Comparison of ENCODE assay signal across 25 mouse cellular contexts in genomic region chr12:40654312-40654711, GRCm38 (mm10).
DNase-seq lines count a peak whose midpoint lies in the region; ATAC-seq and TF ChIP-seq lines count a peak whose summit lies in the region.
"Had no signal": no experiment of that assay in that cellular context is flagged by ENCODE, and none has a peak within 500 bp of the region (broad histone marks: within the 10 kb centered on the region; RNA-seq: fewer than 3 reads in every experiment).

No protein-coding gene starts in this region.

- 58% methylated on average over 2 of the region's 2 CpGs for WGBS in heart, embryonic 12.5 days
- WGBS in heart, embryonic 11.5 days (ENCODE audit: insufficient replicate concordance) = 65% methylated on average over 2 of the region's 2 CpGs
- 84% methylated on average over 2 of the region's 2 CpGs for WGBS in kidney, postnatal 0 days

- H3K4me2 ChIP-seq in heart, embryonic 12.5 days = no peak overlapping the region
- H3K4me2 ChIP-seq in heart, embryonic 11.5 days = no peak overlapping the region
- no peak overlapping the region for H3K4me2 ChIP-seq in kidney, postnatal 0 days (ENCODE audit: low read length)
- H3K4me2 ChIP-seq: forebrain, embryonic 13.5 days; hindbrain, embryonic 14.5 days; limb, embryonic 13.5 days; liver, embryonic 11.5 days; midbrain, embryonic 11.5 days; stomach, embryonic 15.5 days had no signal

- peak; percentile 19 for DNase-seq in kidney, postnatal 0 days (ENCODE audit: low spot score)
- DNase-seq in kidney, adult 11 months = no peak
- DNase-seq in 416B (ENCODE audit: low read depth) (peak; percentile 24), ES-CJ7 (ENCODE audit: low read depth, low spot score) (peak; percentile 82)
- no peak for DNase-seq in urinary bladder, adult 2 months (ENCODE audit: low spot score)
- no peak for DNase-seq in embryo, embryonic 10.5 days (ENCODE audit: low spot score)
- DNase-seq: adrenal gland, adult 8-10 months; cerebellum, adult 2 months; cerebellum, postnatal 14 days; gastrocnemius, postnatal 14 days; right cerebral cortex, postnatal 25 days had no signal

- TF ChIP-seq CTCF in kidney, postnatal 0 days (IDR thresholded peaks at IDR 0.05; ENCODE audit: low read depth) = no peak

- no peaks in the 10 kb centered on the region for H3K36me3 ChIP-seq in heart, embryonic 12.5 days
- no peaks in the 10 kb centered on the region for H3K36me3 ChIP-seq in heart, embryonic 11.5 days (ENCODE audit: control insufficient read depth, insufficient read depth, low read length)
- H3K36me3 ChIP-seq in kidney, postnatal 0 days (ENCODE audit: insufficient read depth, low read length) = no peaks in the 10 kb centered on the region
- H3K36me3 ChIP-seq: limb, embryonic 13.5 days; stomach, embryonic 15.5 days had no signal

- 0 out of 2 replicates have a peak, but pooled peaks have one; percentile 66 for ATAC-seq in heart, embryonic 12.5 days (ENCODE audit: insufficient number of reproducible peaks, low FRiP score)
- no peak for ATAC-seq in heart, embryonic 11.5 days (replicated peaks; ENCODE audit: insufficient number of reproducible peaks, low FRiP score, low TSS enrichment)
- no peak for ATAC-seq in kidney, postnatal 0 days (replicated peaks; ENCODE audit: low FRiP score, low read depth)
- ATAC-seq: activated CD4-positive, CD25-positive, alpha-beta regulatory T cell, adult 4 months; forebrain, embryonic 13.5 days; intestine, postnatal 0 days; midbrain, embryonic 16.5 days; Patski had no signal

- no peak overlapping the region for H3K9ac ChIP-seq in heart, embryonic 12.5 days
- no peak overlapping the region for H3K9ac ChIP-seq in heart, embryonic 11.5 days (ENCODE audit: low read depth, low read length)
- H3K9ac ChIP-seq in kidney, postnatal 0 days (ENCODE audit: low read depth, low read length) = no peak overlapping the region
- H3K9ac ChIP-seq: forebrain, embryonic 13.5 days; hindbrain, embryonic 14.5 days; limb, embryonic 13.5 days; stomach, embryonic 15.5 days had no signal

- H3K4me1 ChIP-seq in heart, embryonic 12.5 days (replicated peaks) = peaks cover 12% of the 10 kb centered on the region
- H3K4me1 ChIP-seq in heart, embryonic 11.5 days (ENCODE audit: control insufficient read depth, insufficient read depth, low read length) = no peaks in the 10 kb centered on the region
- H3K4me1 ChIP-seq in kidney, postnatal 0 days (replicated peaks; ENCODE audit: insufficient read depth, low read length) = no peaks in the 10 kb centered on the region
- H3K4me1 ChIP-seq: limb, embryonic 13.5 days; stomach, embryonic 15.5 days had no signal

- no peaks in the 10 kb centered on the region for H3K9me3 ChIP-seq in heart, embryonic 12.5 days (replicated peaks)
- H3K9me3 ChIP-seq in heart, embryonic 11.5 days (replicated peaks; ENCODE audit: control insufficient read depth, low read length) = no peaks in the 10 kb centered on the region
- no peaks in the 10 kb centered on the region for H3K9me3 ChIP-seq in kidney, postnatal 0 days (replicated peaks; ENCODE audit: low read length)
- H3K9me3 ChIP-seq: forebrain, embryonic 13.5 days; limb, embryonic 13.5 days; stomach, embryonic 15.5 days had no signal

- no peak overlapping the region for H3K27ac ChIP-seq in heart, embryonic 12.5 days (ENCODE audit: poor library complexity, severe bottlenecking)
- H3K27ac ChIP-seq in heart, embryonic 11.5 days (ENCODE audit: low read depth, low read length) = no peak overlapping the region
- no peak overlapping the region for H3K27ac ChIP-seq in kidney, postnatal 0 days
- H3K27ac ChIP-seq: forebrain, embryonic 13.5 days; hindbrain, embryonic 14.5 days; layer of hippocampus, adult 2 months; limb, embryonic 13.5 days; stomach, embryonic 15.5 days had no signal

- no peaks in the 10 kb centered on the region for H3K27me3 ChIP-seq in heart, embryonic 12.5 days (replicated peaks)
- H3K27me3 ChIP-seq in heart, embryonic 11.5 days (ENCODE audit: control insufficient read depth, insufficient read depth, low read length) = no peaks in the 10 kb centered on the region
- H3K27me3 ChIP-seq in kidney, postnatal 0 days (ENCODE audit: insufficient read depth, low read length) = no peaks in the 10 kb centered on the region
- H3K27me3 ChIP-seq: CH12.LX; forebrain, embryonic 13.5 days; limb, embryonic 13.5 days; Patski; stomach, embryonic 15.5 days had no signal

- H3K4me3 ChIP-seq in heart, embryonic 12.5 days = no peak overlapping the region
- H3K4me3 ChIP-seq in heart, embryonic 11.5 days (ENCODE audit: low read depth, low read length) = no peak overlapping the region
- no peak overlapping the region for H3K4me3 ChIP-seq in kidney, postnatal 0 days (replicated peaks; ENCODE audit: low read depth, low read length)
- H3K4me3 ChIP-seq: forebrain, embryonic 13.5 days; layer of hippocampus, adult 2 months; limb, embryonic 13.5 days; stomach, embryonic 15.5 days had no signal

Comparison
In these comparisons a context has a peak if more than half of its experiments do, and no peak if none do; other contexts are left out.
1. DNase-seq: peak in kidney, postnatal 0 days (single experiment), 416B (single experiment) and ES-CJ7 (single experiment); none in kidney, adult 11 months (single experiment), urinary bladder, adult 2 months (single experiment) and embryo, embryonic 10.5 days (single experiment).